Mouse (Mus musculus) neural tube, embryonic 12.5 days (tissue): Measurements from ENCODE around the gene Amn1. TPM values are rescaled to one million over a fixed set of nuclear protein-coding genes. Genes with fewer than 3 reads are reported as not detected.
A peak's percentile ranks its signal among the peaks of the same experiment; 100 is the strongest.
"Not testable (repeated sequence)": the region's sequence is repeated elsewhere in the genome, so short reads cannot be mapped to it uniquely, and the experiment has no call there.

Experiments used
- ATAC-seq: fragments of 200-750 bp; cut with Nextera tagmentation; 2 replicates; pipeline ENCODE4 v1.8.0; 2017; ENCODE audit warnings: low read depth, mild to moderate bottlenecking, moderate TSS enrichment, moderate library complexity; ENCODE audit not compliant: low FRiP score
- H3K27ac ChIP-seq: fragments of 300-500 bp; sonication (generic); 2 replicates; pipeline ENCODE4 v1.5.1; 2016
- H3K27me3 ChIP-seq: fragments of 300-500 bp; sonication (generic); replicated peaks from 2 replicates; pipeline ENCODE4 v1.6.1; 2016; ENCODE audit warnings: mild to moderate bottlenecking
- H3K36me3 ChIP-seq: fragments of 300-500 bp; sonication (generic); 2 replicates; pipeline ENCODE4 v1.6.1; 2016; ENCODE audit warnings: mild to moderate bottlenecking
- H3K4me1 ChIP-seq: fragments of 300-500 bp; sonication (generic); 2 replicates; pipeline ENCODE4 v1.6.1; 2016
- H3K4me2 ChIP-seq: fragments of 300-500 bp; sonication (generic); replicated peaks from 2 replicates; pipeline ENCODE4 v1.6.1; 2016; ENCODE audit warnings: mild to moderate bottlenecking
- H3K4me3 ChIP-seq: fragments of 300-500 bp; sonication (generic); 2 replicates; pipeline ENCODE4 v1.5.1; 2016
- H3K9ac ChIP-seq: fragments of 300-500 bp; sonication (generic); 2 replicates; pipeline ENCODE4 v1.6.1; 2016; ENCODE audit warnings: mild to moderate bottlenecking
- H3K9me3 ChIP-seq: fragments of 300-500 bp; sonication (generic); 2 replicates; pipeline ENCODE4 v1.6.1; 2016; ENCODE audit warnings: mild to moderate bottlenecking
- WGBS: fragments of 180-500 bp; shearing (Covaris S2); methylation state at CpG from one replicate; pipeline ENCODE4 v1.1.7; 2016; 5-methylcytosine and 5-hydroxymethylcytosine counted together
- polyA plus RNA-seq: library from polyadenylated mRNA; unstranded; fragments of >200 nt; fragmentation: Nextera tagmentation; extraction: Ambion mirVana; gene quantifications from 2 replicates; pipeline ENCODE4 v1.2.1, GENCODE M21; 2016

Gene Amn1
- polyA plus RNA-seq, 1 experiment from 2014 or later = 85.0 TPM

GRCm38 (mm10) chr6:149129870-149130269 is 58.6 kb downstream of the Amn1 start, which contains the start of gene Gm10203:
Gm10203 (plus strand) TSS chr6:149130170.
- ATAC-seq = not testable (repeated sequence)
- WGBS = 80% methylated on average over 8 of the region's 8 CpGs

GRCm38 (mm10) chr6:149126675-149127074 is 61.8 kb downstream of the Amn1 start:
- 68% methylated on average over 4 of the region's 4 CpGs for WGBS
- Histone ChIP-seq H3K4me1 (peaks cover 3% of the 10 kb centered on the region; the same call in 1 of the 2 replicates), H3K4me2 (no peak overlapping the region), H3K9me3 (no peaks in the 10 kb centered on the region), H3K4me3 (no peak overlapping the region), H3K27me3 (no peaks in the 10 kb centered on the region), H3K27ac (no peak overlapping the region), H3K36me3 (no peaks in the 10 kb centered on the region), H3K9ac (no peak overlapping the region)
- ATAC-seq = no peak

More at GRCm38 (mm10) chr6:149129870-149130269, 58.6 kb downstream of the Amn1 start, which contains the start of gene Gm10203:
- not testable (repeated sequence) for H3K4me1 ChIP-seq, H3K4me3 ChIP-seq, H3K4me2 ChIP-seq, H3K36me3 ChIP-seq, H3K9me3 ChIP-seq, H3K27ac ChIP-seq, H3K27me3 ChIP-seq, H3K9ac ChIP-seq

- Histone ChIP-seq H3K4me2 (no peak overlapping the region), H3K9ac (no peak overlapping the region), H3K36me3 (no peaks in the 10 kb centered on the region), H3K27me3 (no peaks in the 10 kb centered on the region), H3K4me1 (no peaks in the 10 kb centered on the region), H3K9me3 (no peaks in the 10 kb centered on the region), H3K4me3 (no peak overlapping the region), H3K27ac (no peak overlapping the region)
- no peak for ATAC-seq
- 85% methylated on average over 3 of the region's 3 CpGs for WGBS
These were observed 65.5 kb downstream of the Amn1 start for GRCm38 (mm10) chr6:149123042-149123441.

- no peak overlapping the region for H3K27ac ChIP-seq
- H3K9me3 ChIP-seq = no peaks in the 10 kb centered on the region
- no peak overlapping the region for H3K9ac ChIP-seq
- ATAC-seq = peak; percentile 56
- no peaks in the 10 kb centered on the region for H3K27me3 ChIP-seq
- H3K4me2 ChIP-seq = no peak overlapping the region
- no peak overlapping the region for H3K4me3 ChIP-seq
- no peaks in the 10 kb centered on the region for H3K4me1 ChIP-seq
- H3K36me3 ChIP-seq = no peaks in the 10 kb centered on the region
- 40% methylated on average over 2 of the region's 2 CpGs for WGBS
These were observed 68.7 kb downstream of the Amn1 start for GRCm38 (mm10) chr6:149119853-149120252.

GRCm38 (mm10) chr6:149118935-149119334 is 69.6 kb downstream of the Amn1 start:
- Histone ChIP-seq H3K4me2 (no peak overlapping the region), H3K27ac (no peak overlapping the region), H3K36me3 (no peaks in the 10 kb centered on the region), H3K9ac (no peak overlapping the region), H3K4me1 (no peaks in the 10 kb centered on the region), H3K9me3 (no peaks in the 10 kb centered on the region), H3K4me3 (no peak overlapping the region), H3K27me3 (no peaks in the 10 kb centered on the region)
- no peak for ATAC-seq
- 71% methylated on average over 2 of the region's 2 CpGs for WGBS

- ATAC-seq = no peak
- H3K27ac ChIP-seq = no peak overlapping the region
- no peak overlapping the region for H3K4me2 ChIP-seq
- no peaks in the 10 kb centered on the region for H3K36me3 ChIP-seq
- no peak overlapping the region for H3K4me3 ChIP-seq
- H3K9me3 ChIP-seq = no peaks in the 10 kb centered on the region
- no peak overlapping the region for H3K9ac ChIP-seq
- no peaks in the 10 kb centered on the region for H3K4me1 ChIP-seq
- H3K27me3 ChIP-seq = no peaks in the 10 kb centered on the region
These were observed 71.5 kb downstream of the Amn1 start for GRCm38 (mm10) chr6:149116992-149117391.

- H3K4me3 ChIP-seq = no peak overlapping the region
- no peak overlapping the region for H3K9ac ChIP-seq
- H3K9me3 ChIP-seq = no peaks in the 10 kb centered on the region
- H3K4me1 ChIP-seq = no peaks in the 10 kb centered on the region
- H3K27ac ChIP-seq = no peak overlapping the region
- no peak for ATAC-seq
- no peaks in the 10 kb centered on the region for H3K36me3 ChIP-seq
- H3K27me3 ChIP-seq = no peaks in the 10 kb centered on the region
- 85% methylated on average over 2 of the region's 2 CpGs for WGBS
- no peak overlapping the region for H3K4me2 ChIP-seq
These were observed 79.6 kb downstream of the Amn1 start for GRCm38 (mm10) chr6:149108909-149109308.

- WGBS = 84% methylated on average over 3 of the region's 3 CpGs
- H3K4me3 ChIP-seq = no peak overlapping the region
- no peak overlapping the region for H3K9ac ChIP-seq
- H3K36me3 ChIP-seq = no peaks in the 10 kb centered on the region
- H3K27me3 ChIP-seq = no peaks in the 10 kb centered on the region
- no peak overlapping the region for H3K4me2 ChIP-seq
- ATAC-seq = no peak
- no peak overlapping the region for H3K27ac ChIP-seq
- no peaks in the 10 kb centered on the region for H3K4me1 ChIP-seq
- no peaks in the 10 kb centered on the region for H3K9me3 ChIP-seq
These were observed 80.9 kb downstream of the Amn1 start for GRCm38 (mm10) chr6:149107615-149108014.

Other genes with a start within 250 kb of the Amn1 start
- 169 and 174 TPM in 2 replicates for gene Sinhcaf, start 242.2 kb downstream of the Amn1 start, polyA plus RNA-seq
- 17.4 and 20.0 TPM in 2 replicates for gene Dennd5b, start 87.0 kb downstream of the Amn1 start, polyA plus RNA-seq
- not detected in 2 replicates for gene Gm10203, start 58.5 kb downstream of the Amn1 start, polyA plus RNA-seq
- gene Etfbkmt, start 48.9 kb downstream of the Amn1 start, polyA plus RNA-seq = 6.5 and 7.3 TPM in 2 replicates
- gene Resf1, start 120.7 kb upstream of the Amn1 start, polyA plus RNA-seq = 39.6 and 41.6 TPM in 2 replicates
- 29.8 and 31.8 TPM in 2 replicates for gene Bicd1, start 220.2 kb upstream of the Amn1 start, polyA plus RNA-seq